Mouse (Mus musculus) large intestine, adult 2 months (tissue): ENCODE data around the gene Lcn3. TPM values are rescaled to one million over a fixed set of nuclear protein-coding genes. Genes with fewer than 3 reads are reported as not detected.
"Not testable (repeated sequence)": the region's sequence is repeated elsewhere in the genome, so short reads cannot be mapped to it uniquely, and the experiment has no call there.

Experiments
- DNase-seq: peaks from one replicate; pipeline ENCODE4 v3.0.0-alpha.2; 2012; ENCODE audit warnings: low read depth, low spot score
- WGBS: fragments of 180-500 bp; shearing (Covaris S2); methylation state at CpG from one replicate; pipeline ENCODE4 v1.1.7; 2018; 5-methylcytosine and 5-hydroxymethylcytosine counted together
- polyA plus RNA-seq: library from polyadenylated mRNA; depleted of rRNA; stranded (reverse); fragments of >200 nt; gene quantifications from 2 replicates; pipeline ENCODE4 v1.2.3, GENCODE M21; 2012; rRNA removed

Gene Lcn3
- polyA plus RNA-seq, 1 experiment, result not detected

GRCm38 (mm10) chr2:25815748-25816147 lies 50.4 kb downstream of the Lcn3 start, which contains the start of gene Glt6d1:
Glt6d1 (minus strand) TSS chr2:25815848.
- 79% methylated on average over 1 of the region's 1 CpGs for WGBS
- DNase-seq, result not testable (repeated sequence)

Other genes starting within 250 kb of the Lcn3 start
- 19.6 and 20.8 TPM in 2 replicates for gene Traf2, start 218.6 kb upstream of the Lcn3 start, polyA plus RNA-seq
- 200 and 273 TPM in 2 replicates for gene Edf1, start 207.7 kb upstream of the Lcn3 start, polyA plus RNA-seq
- gene Mamdc4, start 190.7 kb upstream of the Lcn3 start, polyA plus RNA-seq, result 0.97 and 8.1 TPM in 2 replicates
- gene Phpt1, start 190.3 kb upstream of the Lcn3 start, polyA plus RNA-seq, result 37.3 and 44.6 TPM in 2 replicates
- 0.43 and 0.69 TPM in 2 replicates for gene Ajm1, start 183.8 kb upstream of the Lcn3 start, polyA plus RNA-seq
- 35.8 and 52.6 TPM in 2 replicates for gene Rabl6, start 157.0 kb upstream of the Lcn3 start, polyA plus RNA-seq
- not detected in 2 replicates for gene Ccdc183, start 147.9 kb upstream of the Lcn3 start, polyA plus RNA-seq
- 17.2 and 19.4 TPM in 2 replicates for gene Tmem141, start 143.6 kb upstream of the Lcn3 start, polyA plus RNA-seq
- gene Fcna, start 137.5 kb upstream of the Lcn3 start, polyA plus RNA-seq, result 1.9 TPM in 2 replicates
- 1.4 TPM in 1 of 2 replicates, not detected in the other for gene Lcn8, start 112.4 kb upstream of the Lcn3 start, polyA plus RNA-seq
- 0.74 TPM in 1 of 2 replicates, not detected in the other for gene Lcn5, start 107.6 kb upstream of the Lcn3 start, polyA plus RNA-seq
- gene Lcn6, start 88.8 kb upstream of the Lcn3 start, polyA plus RNA-seq, result not detected in 2 replicates
- gene Lcn10, start 82.8 kb upstream of the Lcn3 start, polyA plus RNA-seq, result 0.37 TPM in 1 of 2 replicates, not detected in the other
- gene Obp2a, start 65.5 kb upstream of the Lcn3 start, polyA plus RNA-seq, result not detected in 2 replicates
- 15.6 and 16.1 TPM in 2 replicates for gene Bmyc, start 58.8 kb upstream of the Lcn3 start, polyA plus RNA-seq
- gene Obp2b, start 28.6 kb upstream of the Lcn3 start, polyA plus RNA-seq, result not detected in 2 replicates
- not detected in 2 replicates for gene Lcn11, start 11.4 kb downstream of the Lcn3 start, polyA plus RNA-seq
- not detected in 2 replicates for gene Gm13539, start 16.7 kb downstream of the Lcn3 start, polyA plus RNA-seq
- not detected in 2 replicates for gene Glt6d1, start 50.3 kb downstream of the Lcn3 start, polyA plus RNA-seq
- gene Lcn9, start 57.6 kb downstream of the Lcn3 start, polyA plus RNA-seq, result 0.10 and 0.29 TPM in 2 replicates
- gene Sohlh1, start 81.7 kb downstream of the Lcn3 start, polyA plus RNA-seq, result not detected in 2 replicates
- gene Kcnt1, start 98.2 kb downstream of the Lcn3 start, polyA plus RNA-seq, result 1.4 and 2.8 TPM in 2 replicates
- gene Camsap1, start 217.7 kb downstream of the Lcn3 start, polyA plus RNA-seq, result 2.1 and 5.1 TPM in 2 replicates